8 mouse cellular contexts compared by ENCODE assay signal in the genomic region with DNA sequence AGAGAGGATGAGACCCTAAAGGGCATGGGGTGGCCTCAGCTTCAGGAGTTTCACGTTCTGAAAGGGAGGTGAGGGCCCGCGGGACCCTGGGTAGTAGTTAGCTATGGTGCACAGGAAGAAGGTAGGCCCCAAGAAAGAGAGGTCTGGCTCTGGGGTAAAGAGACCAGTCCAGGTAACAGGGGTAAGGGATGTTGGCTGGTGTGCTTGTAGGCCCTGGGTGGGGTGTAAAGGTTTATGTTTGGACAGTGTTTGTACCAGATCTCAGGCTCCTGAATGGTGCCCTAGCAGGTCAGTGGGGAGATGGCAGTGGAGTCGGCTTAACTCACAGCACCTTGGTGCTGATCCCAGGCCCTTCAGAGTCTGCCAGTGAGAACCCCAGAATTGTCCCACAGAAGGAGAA. TPM values are rescaled to one million over a fixed set of nuclear protein-coding genes. Genes with fewer than 3 reads are reported as not detected.
A peak's percentile ranks its signal among the peaks of the same experiment; 100 is the strongest.
DNase-seq lines count a peak whose midpoint lies in the region; ATAC-seq and TF ChIP-seq lines count a peak whose summit lies in the region.

No protein-coding gene starts in this region.

- H3K9ac ChIP-seq in heart, embryonic 14.5 days (ENCODE audit: low read length): peak overlapping the region; percentile 93
- peak overlapping the region; percentile 93 for H3K9ac ChIP-seq in liver, embryonic 12.5 days
- H3K9ac ChIP-seq in stomach, embryonic 14.5 days (replicated peaks; ENCODE audit: low read depth, low read length): peak overlapping the region; percentile 69

- H3K27ac ChIP-seq in left cerebral cortex, adult 2 months: peak overlapping the region; percentile 89
- peak overlapping the region; percentile 35 to 85 for H3K27ac ChIP-seq in heart, embryonic 14.5 days (replicated peaks in 1 of 2; ENCODE audit: control insufficient read depth in 1 of 2, insufficient read depth in 1 of 2, low read depth in 2 of 2, low read length in 2 of 2)
- H3K27ac ChIP-seq in liver, embryonic 12.5 days: peak overlapping the region; percentile 89
- peak overlapping the region; percentile 39; the same call in 1 of the 2 replicates for H3K27ac ChIP-seq in stomach, embryonic 14.5 days (ENCODE audit: low read length)

- no peaks in the 10 kb centered on the region for H3K9me3 ChIP-seq in heart, embryonic 14.5 days (ENCODE audit: control insufficient read depth, low read length)
- H3K9me3 ChIP-seq in liver, embryonic 12.5 days (replicated peaks): no peaks in the 10 kb centered on the region
- H3K9me3 ChIP-seq in stomach, embryonic 14.5 days (ENCODE audit: control insufficient read depth, low read depth, low read length): no peaks in the 10 kb centered on the region

- ATAC-seq in heart, embryonic 14.5 days (ENCODE audit: insufficient number of reproducible peaks, insufficient read depth, low FRiP score, low read depth): no peak
- ATAC-seq in liver, embryonic 12.5 days: no peak
- ATAC-seq in stomach, embryonic 14.5 days (ENCODE audit: insufficient number of reproducible peaks, insufficient read depth, low FRiP score, low read depth): no peak

- H3K4me2 ChIP-seq in heart, embryonic 14.5 days (ENCODE audit: low read length): peak overlapping the region; percentile 88
- H3K4me2 ChIP-seq in liver, embryonic 12.5 days: peak overlapping the region; percentile 89
- H3K4me2 ChIP-seq in stomach, embryonic 14.5 days (replicated peaks; ENCODE audit: low read depth, low read length): peak overlapping the region; percentile 75

- H3K4me1 ChIP-seq in heart, embryonic 14.5 days (ENCODE audit: control insufficient read depth in 2 of 2, insufficient read depth in 2 of 2, low read length in 2 of 2): peaks cover 15 to 29% of the 10 kb centered on the region in 2 experiments
- H3K4me1 ChIP-seq in liver, embryonic 12.5 days: peaks cover 81% of the 10 kb centered on the region
- H3K4me1 ChIP-seq in stomach, embryonic 14.5 days (ENCODE audit: control insufficient read depth, insufficient read depth, low read length): peaks cover 12% of the 10 kb centered on the region

- H3K36me3 ChIP-seq in heart, embryonic 14.5 days (ENCODE audit: control insufficient read depth, insufficient read depth, low read length): peaks cover 31% of the 10 kb centered on the region
- peaks cover 28% of the 10 kb centered on the region for H3K36me3 ChIP-seq in liver, embryonic 12.5 days
- peaks cover 17% of the 10 kb centered on the region for H3K36me3 ChIP-seq in stomach, embryonic 14.5 days (ENCODE audit: control insufficient read depth, insufficient read depth, low read length)

- no peaks in the 10 kb centered on the region for H3K27me3 ChIP-seq in heart, embryonic 14.5 days (ENCODE audit: control insufficient read depth, insufficient read depth, low read length)
- H3K27me3 ChIP-seq in liver, embryonic 12.5 days (replicated peaks): no peaks in the 10 kb centered on the region
- no peaks in the 10 kb centered on the region for H3K27me3 ChIP-seq in stomach, embryonic 14.5 days (ENCODE audit: control insufficient read depth, insufficient read depth, low read length)

- TF ChIP-seq CTCF in left cerebral cortex, adult 2 months (IDR thresholded peaks at IDR 0.05): no peak

- 44% methylated on average over 4 of the region's 4 CpGs for WGBS in heart, embryonic 14.5 days
- WGBS in liver, embryonic 12.5 days (ENCODE audit: insufficient replicate concordance): 43% methylated on average over 4 of the region's 4 CpGs
- WGBS in stomach, embryonic 14.5 days: 35% methylated on average over 4 of the region's 4 CpGs

- peak in 1 of 2 experiments; percentile 13 for DNase-seq in left cerebral cortex, adult 2 months (ENCODE audit: extremely low spot score in 1 of 2, low spot score in 2 of 2)
- DNase-seq in left cerebral cortex, adult 18-20 months (ENCODE audit: low spot score in 2 of 2): no peak
- peak; percentile 67 for DNase-seq in cerebellum, adult 9-11 months
- DNase-seq in MN1 (ENCODE audit: low spot score): no peak
- DNase-seq in right cerebral cortex, adult 18-20 months: no peak

- intact Hi-C loops in left cerebral cortex, adult 2 months (cut with DNase I): no loop called here

- H3K4me3 ChIP-seq in left cerebral cortex, adult 2 months: peak overlapping the region; percentile 58
- peak overlapping the region; percentile 67 to 86 for H3K4me3 ChIP-seq in heart, embryonic 14.5 days (ENCODE audit: control insufficient read depth in 1 of 2, insufficient read depth in 1 of 2, low read depth in 1 of 2, low read length in 2 of 2)
- H3K4me3 ChIP-seq in liver, embryonic 12.5 days: peak overlapping the region; percentile 81
- H3K4me3 ChIP-seq in stomach, embryonic 14.5 days (ENCODE audit: low read depth, low read length): peak overlapping the region; percentile 81

RNA-seq across cellular contexts. Expression of a gene that starts 1.5 kb away (rescaled TPM):
- 100 to 1,000 TPM; 215 to 228 TPM for total RNA-seq in left cerebral cortex, adult 2 months (2021)
- 100 to 1,000 TPM; 212 to 225 TPM for total RNA-seq in left cerebral cortex, adult 18-20 months (2021)
- 25.4 and 28.4 TPM in 2 replicates for polyA plus RNA-seq in heart, embryonic 14.5 days (2014; fragmentation: Nextera tagmentation; extraction: Ambion mirVana)
- polyA plus RNA-seq in liver, embryonic 12.5 days (2016; fragmentation: Nextera tagmentation; extraction: Ambion mirVana): 17.0 TPM in 2 replicates
- 51.4 and 54.1 TPM in 2 replicates for polyA plus RNA-seq in stomach, embryonic 14.5 days (2014; fragmentation: Nextera tagmentation; extraction: Ambion mirVana)

RNA-seq across cellular contexts. Expression of a gene that starts 18.5 kb away (rescaled TPM):
- total RNA-seq in left cerebral cortex, adult 2 months (2021): 10 to 100 TPM; 61.5 to 68.2 TPM
- total RNA-seq in left cerebral cortex, adult 18-20 months (2021): 10 to 100 TPM; 60.8 to 65.2 TPM
- polyA plus RNA-seq in heart, embryonic 14.5 days (2014; fragmentation: Nextera tagmentation; extraction: Ambion mirVana): 14.4 and 17.4 TPM in 2 replicates
- polyA plus RNA-seq in liver, embryonic 12.5 days (2016; fragmentation: Nextera tagmentation; extraction: Ambion mirVana): 6.5 and 7.5 TPM in 2 replicates
- polyA plus RNA-seq in stomach, embryonic 14.5 days (2014; fragmentation: Nextera tagmentation; extraction: Ambion mirVana): 25.8 and 27.7 TPM in 2 replicates

RNA-seq across cellular contexts. Expression of a gene that starts 28.8 kb away (rescaled TPM):
- 10 to 100 TPM; 27.9 to 34.2 TPM for total RNA-seq in left cerebral cortex, adult 2 months (2021)
- total RNA-seq in left cerebral cortex, adult 18-20 months (2021): 10 to 100 TPM; 35.7 to 36.9 TPM
- polyA plus RNA-seq in heart, embryonic 14.5 days (2014; fragmentation: Nextera tagmentation; extraction: Ambion mirVana): 130 and 142 TPM in 2 replicates
- 44.1 and 51.0 TPM in 2 replicates for polyA plus RNA-seq in liver, embryonic 12.5 days (2016; fragmentation: Nextera tagmentation; extraction: Ambion mirVana)
- 274 and 284 TPM in 2 replicates for polyA plus RNA-seq in stomach, embryonic 14.5 days (2014; fragmentation: Nextera tagmentation; extraction: Ambion mirVana)

RNA-seq across cellular contexts. Expression of a gene that starts 31.4 kb away (rescaled TPM):
- total RNA-seq in left cerebral cortex, adult 2 months (2021): 100 to 1,000 TPM; 215 to 220 TPM
- total RNA-seq in left cerebral cortex, adult 18-20 months (2021): 100 to 1,000 TPM; 215 to 224 TPM
- 10.0 and 12.2 TPM in 2 replicates for polyA plus RNA-seq in heart, embryonic 14.5 days (2014; fragmentation: Nextera tagmentation; extraction: Ambion mirVana)
- 13.0 and 14.4 TPM in 2 replicates for polyA plus RNA-seq in liver, embryonic 12.5 days (2016; fragmentation: Nextera tagmentation; extraction: Ambion mirVana)
- polyA plus RNA-seq in stomach, embryonic 14.5 days (2014; fragmentation: Nextera tagmentation; extraction: Ambion mirVana): 14.7 and 15.9 TPM in 2 replicates

RNA-seq across cellular contexts. Expression of a gene that starts 32.2 kb away (rescaled TPM):
- under 1 TPM in 1 of 2 experiments, not detected in 1; 0.27 TPM for total RNA-seq in left cerebral cortex, adult 2 months (2021)
- total RNA-seq in left cerebral cortex, adult 18-20 months (2021): not detected
- 0.16 TPM in 1 of 2 replicates, not detected in the other for polyA plus RNA-seq in heart, embryonic 14.5 days (2014; fragmentation: Nextera tagmentation; extraction: Ambion mirVana)
- polyA plus RNA-seq in liver, embryonic 12.5 days (2016; fragmentation: Nextera tagmentation; extraction: Ambion mirVana): 0.10 and 0.14 TPM in 2 replicates
- 0.76 and 1.1 TPM in 2 replicates for polyA plus RNA-seq in stomach, embryonic 14.5 days (2014; fragmentation: Nextera tagmentation; extraction: Ambion mirVana)

Comparison
In these comparisons a context has a peak if more than half of its experiments do, and no peak if none do; other contexts are left out.
1. H3K27ac ChIP-seq: peak in every context shown above with its lines; median percentile 89 in left cerebral cortex, adult 2 months; 89 in liver, embryonic 12.5 days; 60 in heart, embryonic 14.5 days; 39 in stomach, embryonic 14.5 days.